Mouse (Mus musculus): ENCODE measurements around the gene Ly86.
A peak's percentile ranks its signal among the peaks of the same experiment; 100 is the strongest.

Gene Ly86

GRCm38 (mm10) chr13:37457007-37457827, 112.2 kb downstream of the Ly86 start:
- no peak for DNase-seq (ENCODE audit: low read depth, low spot score)

- DNase-seq (ENCODE audit: low read depth, low spot score), result no peak
Measured at GRCm38 (mm10) chr13:37458557-37458956, 113.5 kb downstream of the Ly86 start.

- no peak for DNase-seq (ENCODE audit: low read depth, low spot score)
Measured at GRCm38 (mm10) chr13:37459022-37459421, 114.0 kb downstream of the Ly86 start.

- peak; percentile 71 for DNase-seq (ENCODE audit: low read depth, low spot score)
Measured at GRCm38 (mm10) chr13:37459957-37460930, 115.2 kb downstream of the Ly86 start.

GRCm38 (mm10) chr13:37462049-37462702, 117.2 kb downstream of the Ly86 start:
- peak; percentile 65 for DNase-seq (ENCODE audit: low read depth, low spot score)

GRCm38 (mm10) chr13:37465710-37466109, 120.7 kb downstream of the Ly86 start:
- no peak for DNase-seq (ENCODE audit: low read depth, low spot score)

GRCm38 (mm10) chr13:37467795-37468194, 122.8 kb downstream of the Ly86 start:
- peak; percentile 51 for DNase-seq (ENCODE audit: low read depth, low spot score)

All from skeletal muscle tissue, adult 2 months (tissue).